Mouse (Mus musculus) MEL (cell line): ENCODE data around the gene Pi4kb. TPM values are rescaled to one million over a fixed set of nuclear protein-coding genes. Genes with fewer than 3 reads are reported as not detected.

Experiments used
- DNase-seq: peaks from one replicate; pipeline ENCODE4 v3.0.0; 2011; ENCODE audit warnings: low read depth, low spot score
- H3K27ac ChIP-seq: 2 replicates; pipeline ENCODE4 v1.5.1; 2012; ENCODE audit warnings: low read depth, mild to moderate bottlenecking, control low read depth, low read length, moderate library complexity; ENCODE audit not compliant: control insufficient read depth
- H3K27me3 ChIP-seq, 2 experiments: fragments of 150-350 bp in 1 of 2; sonication (generic) in 1 of 2; 2 replicates each; pipeline ENCODE4 v1.6.1; 2012; ENCODE audit warnings: low read length in 2 of 2, mild to moderate bottlenecking in 2 of 2, improper control_type of control experiment in 1 of 2, moderate library complexity in 1 of 2; ENCODE audit not compliant: insufficient read depth in 2 of 2, control insufficient read depth in 1 of 2
- H3K36me3 ChIP-seq, 2 experiments: 2 replicates each; pipeline ENCODE4 v1.6.1; 2012 to 2014; ENCODE audit warnings: low read length in 2 of 2, improper control_type of control experiment in 1 of 2, inconsistent platforms in 1 of 2, mild to moderate bottlenecking in 1 of 2; ENCODE audit not compliant: insufficient read depth in 2 of 2, control insufficient read depth in 1 of 2
- H3K4me1 ChIP-seq, 2 experiments: fragments of 150-350 bp in 1 of 2; sonication (generic) in 1 of 2; 2 replicates each; pipeline ENCODE4 v1.6.1; 2012; ENCODE audit warnings: low read length in 2 of 2, improper control_type of control experiment in 1 of 2, mild to moderate bottlenecking in 1 of 2; ENCODE audit not compliant: insufficient read depth in 2 of 2, control insufficient read depth in 1 of 2
- H3K4me3 ChIP-seq, 2 experiments: fragments of 150-350 bp in 1 of 2; sonication (generic) in 1 of 2; 2 replicates each; pipeline ENCODE4 v1.5.1; 2012; ENCODE audit warnings: low read depth in 2 of 2, low read length in 2 of 2, mild to moderate bottlenecking in 2 of 2, moderate library complexity in 2 of 2, control low read depth in 1 of 2, improper control_type of control experiment in 1 of 2; ENCODE audit not compliant: control insufficient read depth in 1 of 2, insufficient read depth in 1 of 2
- H3K79me2 ChIP-seq: 2 replicates; pipeline ENCODE4 v1.6.1; 2012; ENCODE audit warnings: mild to moderate bottlenecking, low read length, moderate library complexity; ENCODE audit not compliant: control insufficient read depth, poor library complexity, insufficient read depth
- H3K9ac ChIP-seq: 2 replicates; pipeline ENCODE4 v1.6.1; 2012; ENCODE audit warnings: low read depth, mild to moderate bottlenecking, control low read depth, low read length, moderate library complexity; ENCODE audit not compliant: control insufficient read depth, poor library complexity, severe bottlenecking
- H3K9me3 ChIP-seq: fragments of 150-350 bp; sonication (generic); replicated peaks from 2 replicates; pipeline ENCODE4 v1.6.1; 2012; ENCODE audit warnings: mild to moderate bottlenecking, low read length, improper control_type of control experiment, moderate library complexity; ENCODE audit not compliant: insufficient read depth
- CHD1 ChIP-seq: IDR thresholded peaks from 2 replicates; pipeline ENCODE4 v1.6.1; 2012; ENCODE audit warnings: low read depth, mild to moderate bottlenecking, inconsistent platforms, low read length, improper control_type of control experiment
- CHD2 ChIP-seq: IDR thresholded peaks from 2 replicates; pipeline ENCODE4 v1.6.1; 2011; ENCODE audit warnings: low read length, improper control_type of control experiment
- CTCF ChIP-seq, 3 experiments: IDR thresholded peaks in 2 of 3; conservative IDR thresholded peaks in 1 of 3; 2 replicates each; pipeline ENCODE4 v1.5.1; 2011 to 2012; ENCODE audit warnings: low read length in 3 of 3, low read depth in 2 of 3, mild to moderate bottlenecking in 2 of 3, improper control_type of control experiment in 1 of 3, inconsistent platforms in 1 of 3, mixed read lengths in 1 of 3, moderate library complexity in 1 of 3; ENCODE audit not compliant: control insufficient read depth in 1 of 3, insufficient read depth in 1 of 3, poor library complexity in 1 of 3, severe bottlenecking in 1 of 3
- ELF1 ChIP-seq: IDR thresholded peaks from 2 replicates; pipeline ENCODE4 v1.6.1; 2014; ENCODE audit warnings: low read depth, mild to moderate bottlenecking, inconsistent platforms, low read length, improper control_type of control experiment, moderate library complexity
- ETS1 ChIP-seq: IDR thresholded peaks from 2 replicates; pipeline ENCODE4 v1.6.1; 2012; ENCODE audit warnings: low read depth, mild to moderate bottlenecking, inconsistent platforms, low read length, improper control_type of control experiment, moderate library complexity
- KAT2A ChIP-seq: conservative IDR thresholded peaks from 2 replicates; pipeline ENCODE4 v1.6.1; 2012; ENCODE audit warnings: low read depth, low read length, improper control_type of control experiment, inconsistent platforms
- MYC ChIP-seq: IDR thresholded peaks from 2 replicates; pipeline ENCODE4 v1.6.1; 2011; ENCODE audit warnings: low read depth, mild to moderate bottlenecking, low read length, improper control_type of control experiment, moderate library complexity
- NRF1 ChIP-seq: IDR thresholded peaks from 2 replicates; pipeline ENCODE4 v1.6.1; 2014; ENCODE audit warnings: low read depth, mild to moderate bottlenecking, inconsistent platforms, low read length, improper control_type of control experiment, moderate library complexity; ENCODE audit not compliant: poor library complexity, insufficient read depth, severe bottlenecking
- POLR2A ChIP-seq, 2 experiments: IDR thresholded peaks; 2 replicates each; pipeline ENCODE4 v1.6.1; 2011 to 2012; ENCODE audit warnings: low read length in 2 of 2, mild to moderate bottlenecking in 2 of 2, control low read depth in 1 of 2, improper control_type of control experiment in 1 of 2, low read depth in 1 of 2, moderate library complexity in 1 of 2; ENCODE audit not compliant: control insufficient read depth in 1 of 2, insufficient read depth in 1 of 2, poor library complexity in 1 of 2
- RAD21 ChIP-seq: IDR thresholded peaks from 2 replicates; pipeline ENCODE4 v1.6.1; 2011; ENCODE audit warnings: mild to moderate bottlenecking, low read depth, low read length, improper control_type of control experiment
- SMC3 ChIP-seq: IDR thresholded peaks from 2 replicates; pipeline ENCODE4 v1.6.1; 2011; ENCODE audit warnings: low read depth, low read length, improper control_type of control experiment
- UBTF ChIP-seq: IDR thresholded peaks from 2 replicates; pipeline ENCODE4 v1.6.1; 2012; ENCODE audit warnings: low read depth, mild to moderate bottlenecking, inconsistent platforms, low read length, improper control_type of control experiment, moderate library complexity, borderline replicate concordance; ENCODE audit not compliant: insufficient read depth
- USF1 ChIP-seq: IDR thresholded peaks from 2 replicates; pipeline ENCODE4 v1.6.1; 2014; ENCODE audit warnings: low read depth, mild to moderate bottlenecking, inconsistent platforms, low read length, improper control_type of control experiment, moderate library complexity
- ZKSCAN1 ChIP-seq: IDR thresholded peaks from 2 replicates; pipeline ENCODE4 v1.6.1; 2012; ENCODE audit warnings: low read depth, mild to moderate bottlenecking, inconsistent platforms, low read length, improper control_type of control experiment, moderate library complexity
- ZNF384 ChIP-seq: IDR thresholded peaks from 2 replicates; pipeline ENCODE4 v1.6.1; 2012; ENCODE audit warnings: low read depth, mild to moderate bottlenecking, inconsistent platforms, low read length, improper control_type of control experiment
- polyA plus RNA-seq, 2 experiments: library from polyadenylated mRNA; stranded (reverse) in 1 of 2; unstranded in 1 of 2; fragments of >175 nt in 1 of 2; fragments of >200 nt in 1 of 2; gene quantifications; 2 replicates each; pipeline versions ENCODE4 v1.2.1 to v1.2.4; 2012; ENCODE audit warnings: low replicate concordance in 2 of 2, low read depth in 1 of 2; ENCODE audit not compliant: insufficient read length in 2 of 2, insufficient read depth in 1 of 2, missing spikeins in 1 of 2
- total RNA-seq: library from RNA; depleted of rRNA; stranded (reverse); fragments of 300-350 nt; gene quantifications from 2 replicates; pipeline ENCODE4 v1.2.3, GENCODE M21; 2012

The Pi4kb gene
- total and polyA plus RNA-seq, 3 experiments: 45.0 to 56.7 TPM; not detected in 1

DNA sequence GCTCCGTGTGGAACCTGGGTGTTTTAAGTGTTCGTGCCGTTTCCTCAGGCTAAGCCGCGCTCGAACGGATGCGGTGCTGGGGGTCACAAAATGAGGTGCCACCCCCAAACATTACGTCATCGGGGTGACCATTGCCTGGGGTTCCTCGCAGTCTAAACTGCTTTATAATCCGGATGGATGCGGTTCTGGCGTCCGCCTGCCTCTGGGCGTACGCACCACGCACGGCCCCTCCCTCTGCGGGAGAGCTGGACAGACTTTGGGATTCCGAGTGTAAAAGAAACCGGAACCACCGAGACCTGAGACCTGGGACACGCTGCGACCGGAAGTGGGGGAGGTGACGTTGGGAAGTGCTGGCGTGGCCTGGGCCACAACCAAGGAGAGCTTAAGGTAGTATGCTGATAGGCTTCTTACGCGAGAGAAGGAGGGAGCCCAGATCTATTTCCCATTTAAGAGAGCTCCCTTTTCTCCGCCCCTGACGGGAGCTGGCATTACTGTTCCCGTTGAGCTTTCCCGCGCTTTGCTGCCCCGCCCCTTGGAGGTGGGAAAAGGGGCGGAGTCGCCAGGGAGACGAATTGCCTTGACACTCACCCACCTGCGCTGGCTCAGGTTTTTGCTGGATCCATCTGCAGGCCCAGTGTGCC, 41.5 kb downstream of the Pi4kb start (continued):
- TF ChIP-seq UBTF (no peak), POLR2A (IDR thresholded peaks at IDR 0.05; ENCODE audit: control insufficient read depth in 1 of 2, insufficient read depth in 1 of 2, low read depth in 1 of 2, low read length in 2 of 2, poor library complexity in 1 of 2) (peak; percentile 45 to 86), NRF1 (peak; percentile 48; the same call in 1 of the 2 replicates), KAT2A (no peak; the same call in 1 of the 2 replicates), USF1 (no peak), ELF1 (peak; percentile 92), CHD1 (no peak), SMC3 (no peak), ZKSCAN1 (no peak), ZNF384 (no peak)

DNA sequence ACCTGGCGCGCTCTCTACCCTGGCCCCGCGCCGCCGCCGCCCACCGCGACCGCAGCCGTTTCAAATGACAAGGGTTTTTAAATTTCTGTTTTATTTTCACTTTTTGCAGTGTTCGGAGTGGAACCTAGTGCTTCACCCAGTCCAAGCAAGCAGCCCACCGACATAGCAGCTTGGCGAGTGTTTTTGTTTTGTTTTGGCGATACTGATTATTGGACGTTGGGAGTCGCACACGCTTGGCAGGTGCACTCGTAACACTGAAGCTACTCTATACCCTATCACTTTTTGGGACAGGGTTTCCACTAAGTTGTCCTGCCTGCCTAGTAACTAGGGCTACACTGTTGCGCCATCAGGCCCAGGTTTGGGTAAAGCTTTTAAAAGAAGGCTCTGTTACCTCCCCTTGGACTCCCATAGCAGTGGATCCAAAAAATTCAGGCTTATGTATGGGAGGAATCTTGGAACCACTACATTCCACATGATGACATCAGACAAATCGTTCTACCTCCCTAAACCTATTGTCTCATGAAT, 42.1 kb downstream of the Pi4kb start:
- Histone ChIP-seq H3K4me1 (peaks cover 4 to 15% of the 10 kb centered on the region in 2 experiments), H3K36me3 (peaks cover 0 to 15% of the 10 kb centered on the region in 2 experiments; a peak in 2 of 4 replicates), H3K4me3 (peak overlapping the region; percentile 65 to 71), H3K79me2 (peaks cover 24% of the 10 kb centered on the region), H3K9ac (peak overlapping the region; percentile 82), H3K27ac (peak overlapping the region; percentile 95)
- no peak for DNase-seq
- TF ChIP-seq MYC (no peak), RAD21 (no peak), CHD1 (0 out of 2 replicates have a peak, but pooled peaks have one; percentile 74), CHD2 (no peak), CTCF (IDR thresholded peaks at IDR 0.05 in 2 of 3, conservative IDR thresholded peaks at IDR 0.05 in 1 of 3; ENCODE audit: control insufficient read depth in 1 of 3, insufficient read depth in 1 of 3, low read depth in 2 of 3, low read length in 3 of 3, poor library complexity in 1 of 3, severe bottlenecking in 1 of 3) (0 out of 6 replicates have a peak, but pooled peaks of 1 of the 3 experiments have one; percentile 6), ETS1 (0 out of 2 replicates have a peak, but pooled peaks have one; percentile 10)
- TF ChIP-seq, all 39 proteins: peak for 3
- no peaks in the 10 kb centered on the region for H3K9me3 ChIP-seq
- no peaks in the 10 kb centered on the region for H3K27me3 ChIP-seq

DNA sequence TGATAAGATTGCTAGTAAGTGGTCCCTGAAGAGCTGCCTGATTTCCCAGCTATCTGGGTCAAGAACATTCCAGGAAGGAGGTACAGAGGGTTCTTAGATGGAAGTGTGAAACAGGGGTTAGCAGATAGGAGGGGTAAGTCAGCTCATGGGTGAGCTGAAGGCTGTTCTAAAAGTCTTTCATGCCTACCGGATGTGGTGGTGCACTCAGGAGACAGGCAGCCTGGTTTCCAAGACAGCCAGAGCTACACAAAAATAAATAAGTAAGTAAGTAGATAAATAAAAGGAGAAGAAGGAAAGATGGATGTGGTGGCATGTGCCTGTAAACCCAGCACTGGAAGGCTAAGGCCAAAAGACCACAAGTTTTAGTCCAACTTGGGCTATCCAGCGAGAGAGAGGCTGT, 44.2 kb downstream of the Pi4kb start:
- Histone ChIP-seq H3K4me1 (peaks cover 4 to 11% of the 10 kb centered on the region in 2 experiments), H3K4me3 (no peak overlapping the region), H3K9me3 (no peaks in the 10 kb centered on the region), H3K27ac (no peak overlapping the region), H3K79me2 (peaks cover 23% of the 10 kb centered on the region), H3K9ac (no peak overlapping the region), H3K27me3 (no peaks in the 10 kb centered on the region), H3K36me3 (peaks cover 0 to 9% of the 10 kb centered on the region in 2 experiments; a peak in 2 of 4 replicates)
- TF ChIP-seq UBTF: no peak
- no peak for DNase-seq
